Mouse (Mus musculus) frontal cortex, adult 2 months (tissue): ENCODE results near the gene Ott. TPM values are rescaled to one million over a fixed set of nuclear protein-coding genes. Genes with fewer than 3 reads are reported as not detected.
"Not testable (repeated sequence)": the region's sequence is repeated elsewhere in the genome, so short reads cannot be mapped to it uniquely, and the experiment has no call there.

Source experiments
- DNase-seq, 2 experiments: peaks; one replicate each; pipeline ENCODE4 v3.0.0; 2022; ENCODE audit warnings: low spot score in 1 of 2; ENCODE audit errors: extremely low spot score in 1 of 2
- polyA plus RNA-seq: library from polyadenylated mRNA; depleted of rRNA; stranded (reverse); fragments of >200 nt; gene quantifications from 2 replicates; pipeline ENCODE4 v1.2.3, GENCODE M21; 2012; rRNA removed

Gene Ott
- polyA plus RNA-seq = not detected in 2 replicates

- DNase-seq = not testable (repeated sequence)
These were observed at the start of gene Ott for GRCm38 (mm10) chrX:149073982-149074381. Gene Ott (plus strand): TSS chrX:149074282.

Other genes with a start within 250 kb of the Ott start
- not detected in 2 replicates for gene Luzp4, start 216.6 kb upstream of the Ott start, polyA plus RNA-seq
- gene Gm15093, start 198.1 kb downstream of the Ott start, polyA plus RNA-seq = not detected in 2 replicates